Comparison of ENCODE assay signal across 8 mouse cellular contexts in the genomic region with DNA sequence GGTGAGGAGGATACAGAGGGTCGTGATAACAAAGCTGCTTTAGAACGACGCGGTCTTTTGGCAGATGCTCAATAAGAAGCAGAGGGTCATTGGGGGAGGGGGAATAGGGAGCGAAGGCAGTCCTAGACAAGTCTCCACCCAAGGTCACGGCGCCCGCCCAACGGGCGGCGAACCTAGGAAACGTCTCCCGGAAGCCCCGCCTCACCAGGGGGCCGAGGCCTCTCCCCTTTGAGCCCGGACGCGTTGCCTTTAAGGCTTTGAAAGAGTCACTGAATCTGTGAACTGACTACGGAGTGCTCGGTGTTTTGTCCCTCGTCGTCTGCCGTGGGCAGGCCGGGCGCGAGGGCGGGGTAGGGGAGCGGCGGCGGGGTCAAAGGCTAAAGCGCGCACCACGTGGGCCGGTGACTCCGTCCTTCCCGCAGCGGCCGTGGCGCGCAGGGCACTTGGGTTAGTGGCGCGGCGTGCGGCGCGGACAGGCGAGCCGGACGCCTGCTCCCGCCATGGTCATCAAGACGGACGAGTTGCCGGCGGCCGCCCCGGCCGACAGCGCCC. TPM values are rescaled to one million over a fixed set of nuclear protein-coding genes. Genes with fewer than 3 reads are reported as not detected.
DNase-seq lines count a peak whose midpoint lies in the region; ATAC-seq lines count a peak whose summit lies in the region.

A gene (plus strand): TSS at position 401 of the 552 bp plus-strand sequence.

- under 1% methylated on average over 58 of the region's 58 CpGs for WGBS in intestine, embryonic 14.5 days

- H3K9me3 ChIP-seq in intestine, embryonic 14.5 days (ENCODE audit: control insufficient read depth, low read length), result no peaks in the 10 kb centered on the region

- H3K36me3 ChIP-seq in intestine, embryonic 14.5 days (ENCODE audit: control insufficient read depth, insufficient read depth, low read length), result 0 out of 2 replicates have a peak, but pooled peaks cover 4% of the 10 kb centered on the region

- H3K4me1 ChIP-seq in intestine, embryonic 14.5 days (replicated peaks; ENCODE audit: control insufficient read depth, insufficient read depth, low read length), result peaks cover 22% of the 10 kb centered on the region

- peak within 1 kb of the TSS; percentile 80 for H3K27ac ChIP-seq in intestine, embryonic 14.5 days (ENCODE audit: low read depth)

- H3K4me3 ChIP-seq in intestine, embryonic 14.5 days (ENCODE audit: low read depth, low read length), result peak within 1 kb of the TSS; percentile 87

- peak; percentile 93 for ATAC-seq in intestine, embryonic 14.5 days (replicated peaks; ENCODE audit: low FRiP score, low TSS enrichment, low read depth)

- DNase-seq in adrenal gland, adult 18-20 months (ENCODE audit: low spot score in 2 of 2), result peak; percentile 100
- DNase-seq in embryo, embryonic 11 days, result peak; percentile 96
- DNase-seq in gastrocnemius, postnatal 25 days, result peak; percentile 98
- DNase-seq in intestine, embryonic 14.5 days (ENCODE audit: low spot score), result peak; percentile 96
- DNase-seq in left cerebral cortex, postnatal 14 days (ENCODE audit: low spot score in 2 of 2), result peak; percentile 95 to 97
- DNase-seq in mesoderm, embryonic 11.5 days (ENCODE audit: low read depth, low spot score), result peak; percentile 95
- peak; percentile 96 for DNase-seq in right cerebral cortex, postnatal 36 days (ENCODE audit: low spot score in 2 of 2)
- peak; percentile 97 for DNase-seq in yolk sac, embryonic 10.5 days (ENCODE audit: low spot score)

- peak within 1 kb of the TSS; percentile 89 for H3K9ac ChIP-seq in intestine, embryonic 14.5 days (ENCODE audit: low read length)

- H3K27me3 ChIP-seq in intestine, embryonic 14.5 days (replicated peaks; ENCODE audit: control insufficient read depth, insufficient read depth, low read length), result no peaks in the 10 kb centered on the region

- intact Hi-C loops in left cerebral cortex, postnatal 14 days (cut with DNase I), result no loop called here

- H3K4me2 ChIP-seq in intestine, embryonic 14.5 days (ENCODE audit: low read length), result peak within 1 kb of the TSS; percentile 58

RNA-seq across cellular contexts. Expression of the gene that starts here (rescaled TPM):
- total RNA-seq in adrenal gland, adult 18-20 months (2021), result 100 to 1,000 TPM; 203 to 205 TPM
- 100 to 1,000 TPM in 1 of 2 experiments, 10 to 100 TPM in 1; 94.5 to 102 TPM for total RNA-seq in gastrocnemius, postnatal 25 days (2021)
- polyA plus RNA-seq in intestine, embryonic 14.5 days (2014; fragmentation: Nextera tagmentation; extraction: Ambion mirVana), result 38.7 and 47.0 TPM in 2 replicates
- 10 to 100 TPM; 61.5 to 62.1 TPM for total RNA-seq in left cerebral cortex, postnatal 14 days (2021)

Comparison
In these comparisons a context has a peak if more than half of its experiments do, and no peak if none do; other contexts are left out.
1. Peak in every context shown above with its lines: DNase-seq, ATAC-seq, H3K4me3 ChIP-seq and H3K27ac ChIP-seq.